Mouse (Mus musculus) limb, embryonic 13.5 days (tissue): ENCODE results near the gene Abcc8. TPM values are rescaled to one million over a fixed set of nuclear protein-coding genes. Genes with fewer than 3 reads are reported as not detected.

Experiments used
- ATAC-seq: fragments of 200-750 bp; cut with Nextera tagmentation; 2 replicates; pipeline ENCODE4 v1.8.0; 2017; ENCODE audit warnings: low read depth, moderate number of reproducible peaks, moderate TSS enrichment; ENCODE audit not compliant: low FRiP score
- H3K27ac ChIP-seq: fragments of 300-500 bp; sonication (generic); 2 replicates; pipeline ENCODE4 v1.5.1; 2015; ENCODE audit warnings: inconsistent platforms, mild to moderate bottlenecking, moderate library complexity
- H3K27me3 ChIP-seq: fragments of 300-500 bp; sonication (generic); 2 replicates; pipeline ENCODE4 v1.6.1; 2015; ENCODE audit warnings: mild to moderate bottlenecking, inconsistent platforms
- H3K36me3 ChIP-seq: fragments of 300-500 bp; sonication (generic); 2 replicates; pipeline ENCODE4 v1.6.1; 2015; ENCODE audit warnings: inconsistent platforms, mild to moderate bottlenecking, moderate library complexity
- H3K4me1 ChIP-seq: fragments of 300-500 bp; sonication (generic); 2 replicates; pipeline ENCODE4 v1.6.1; 2015; ENCODE audit warnings: inconsistent platforms
- H3K4me2 ChIP-seq: fragments of 300-500 bp; sonication (generic); replicated peaks from 2 replicates; pipeline ENCODE4 v1.6.1; 2015; ENCODE audit warnings: inconsistent platforms, mild to moderate bottlenecking, moderate library complexity
- H3K4me3 ChIP-seq: fragments of 300-500 bp; sonication (generic); 2 replicates; pipeline ENCODE4 v1.5.1; 2015; ENCODE audit warnings: moderate library complexity, mild to moderate bottlenecking, inconsistent platforms
- H3K9ac ChIP-seq: fragments of 300-500 bp; sonication (generic); 2 replicates; pipeline ENCODE4 v1.6.1; 2015; ENCODE audit warnings: mild to moderate bottlenecking, inconsistent platforms
- H3K9me3 ChIP-seq: fragments of 300-500 bp; sonication (generic); 2 replicates; pipeline ENCODE4 v1.6.1; 2016; ENCODE audit warnings: inconsistent platforms
- WGBS: fragments of 180-500 bp; shearing (Covaris S2); methylation state at CpG from one replicate; pipeline ENCODE4 v1.1.7; 2015; 5-methylcytosine and 5-hydroxymethylcytosine counted together
- polyA plus RNA-seq: library from polyadenylated mRNA; unstranded; fragments of >200 nt; fragmentation: Nextera tagmentation; extraction: Ambion mirVana; gene quantifications from 2 replicates; pipeline ENCODE4 v1.2.1, GENCODE M21; 2015

Gene Abcc8
- polyA plus RNA-seq, 1 experiment from 2014 or later: 1.1 TPM

GRCm38 (mm10) chr7:46125340-46125739 lies 54.5 kb downstream of the Abcc8 start:
- Histone ChIP-seq H3K36me3 (no peaks in the 10 kb centered on the region), H3K9me3 (no peaks in the 10 kb centered on the region), H3K4me3 (no peak overlapping the region), H3K27ac (no peak overlapping the region), H3K4me1 (no peaks in the 10 kb centered on the region; the same call in 1 of the 2 replicates), H3K4me2 (no peak overlapping the region), H3K27me3 (no peaks in the 10 kb centered on the region), H3K9ac (no peak overlapping the region)
- ATAC-seq: no peak
- WGBS: 88% methylated on average over 11 of the region's 11 CpGs

- no peaks in the 10 kb centered on the region; the same call in 1 of the 2 replicates for H3K4me1 ChIP-seq
- ATAC-seq: no peak
- 67% methylated on average over 6 of the region's 6 CpGs for WGBS
- no peak overlapping the region for H3K4me2 ChIP-seq
- H3K9ac ChIP-seq: no peak overlapping the region
- H3K36me3 ChIP-seq: no peaks in the 10 kb centered on the region
- no peak overlapping the region for H3K4me3 ChIP-seq
- H3K9me3 ChIP-seq: no peaks in the 10 kb centered on the region
- no peak overlapping the region for H3K27ac ChIP-seq
- no peaks in the 10 kb centered on the region for H3K27me3 ChIP-seq
These were observed 55.4 kb downstream of the Abcc8 start for GRCm38 (mm10) chr7:46124460-46124859.

GRCm38 (mm10) chr7:46122964-46123363 lies 56.9 kb downstream of the Abcc8 start:
- Histone ChIP-seq H3K9ac (no peak overlapping the region), H3K4me1 (no peaks in the 10 kb centered on the region; the same call in 1 of the 2 replicates), H3K4me3 (no peak overlapping the region), H3K27ac (no peak overlapping the region; the same call in 1 of the 2 replicates), H3K36me3 (no peaks in the 10 kb centered on the region), H3K27me3 (no peaks in the 10 kb centered on the region), H3K9me3 (no peaks in the 10 kb centered on the region), H3K4me2 (no peak overlapping the region)
- ATAC-seq: no peak
- WGBS: 33% methylated on average over 4 of the region's 4 CpGs

GRCm38 (mm10) chr7:46117035-46117434 lies 62.8 kb downstream of the Abcc8 start:
- no peak overlapping the region for H3K27ac ChIP-seq
- peaks cover 8% of the 10 kb centered on the region for H3K4me1 ChIP-seq
- no peak overlapping the region for H3K9ac ChIP-seq
- no peaks in the 10 kb centered on the region for H3K27me3 ChIP-seq
- H3K4me3 ChIP-seq: no peak overlapping the region
- no peak overlapping the region for H3K4me2 ChIP-seq
- no peaks in the 10 kb centered on the region for H3K9me3 ChIP-seq
- 92% methylated on average over 16 of the region's 16 CpGs for WGBS
- no peaks in the 10 kb centered on the region for H3K36me3 ChIP-seq
- ATAC-seq: no peak

GRCm38 (mm10) chr7:46116118-46116581 lies 63.7 kb downstream of the Abcc8 start:
- H3K27ac ChIP-seq: no peak overlapping the region
- no peaks in the 10 kb centered on the region for H3K9me3 ChIP-seq
- H3K27me3 ChIP-seq: no peaks in the 10 kb centered on the region
- ATAC-seq: no peak
- 42% methylated on average over 10 of the region's 10 CpGs for WGBS
- H3K4me1 ChIP-seq: peaks cover 15% of the 10 kb centered on the region
- no peak overlapping the region for H3K4me3 ChIP-seq
- no peak overlapping the region for H3K4me2 ChIP-seq
- H3K9ac ChIP-seq: no peak overlapping the region
- H3K36me3 ChIP-seq: no peaks in the 10 kb centered on the region

- H3K36me3 ChIP-seq: no peaks in the 10 kb centered on the region
- H3K27ac ChIP-seq: no peak overlapping the region
- WGBS: 69% methylated on average over 3 of the region's 3 CpGs
- H3K4me3 ChIP-seq: no peak overlapping the region
- no peak overlapping the region for H3K4me2 ChIP-seq
- H3K27me3 ChIP-seq: no peaks in the 10 kb centered on the region; the same call in 1 of the 2 replicates
- peaks cover 16% of the 10 kb centered on the region for H3K4me1 ChIP-seq
- no peak overlapping the region for H3K9ac ChIP-seq
- no peaks in the 10 kb centered on the region for H3K9me3 ChIP-seq
- no peak for ATAC-seq
These were observed 66.4 kb downstream of the Abcc8 start for GRCm38 (mm10) chr7:46113435-46113834.

- Histone ChIP-seq H3K9me3 (no peaks in the 10 kb centered on the region), H3K4me2 (no peak overlapping the region), H3K36me3 (no peaks in the 10 kb centered on the region), H3K4me1 (peaks cover 16% of the 10 kb centered on the region), H3K4me3 (no peak overlapping the region), H3K9ac (no peak overlapping the region), H3K27ac (no peak overlapping the region), H3K27me3 (no peaks in the 10 kb centered on the region; the same call in 1 of the 2 replicates)
- WGBS: 65% methylated on average over 6 of the region's 6 CpGs
- no peak for ATAC-seq
These were observed 67.9 kb downstream of the Abcc8 start for GRCm38 (mm10) chr7:46111938-46112337.

GRCm38 (mm10) chr7:46111212-46111817 lies 68.5 kb downstream of the Abcc8 start:
- Histone ChIP-seq H3K4me2 (no peak overlapping the region), H3K36me3 (no peaks in the 10 kb centered on the region), H3K4me1 (peaks cover 16% of the 10 kb centered on the region), H3K4me3 (no peak overlapping the region), H3K27ac (no peak overlapping the region), H3K9me3 (no peaks in the 10 kb centered on the region), H3K27me3 (no peaks in the 10 kb centered on the region; the same call in 1 of the 2 replicates), H3K9ac (no peak overlapping the region)
- 57% methylated on average over 15 of the region's 15 CpGs for WGBS
- ATAC-seq: no peak

GRCm38 (mm10) chr7:46110079-46110478 lies 69.8 kb downstream of the Abcc8 start:
- Histone ChIP-seq H3K4me2 (no peak overlapping the region), H3K36me3 (no peaks in the 10 kb centered on the region), H3K9me3 (no peaks in the 10 kb centered on the region), H3K27me3 (no peaks in the 10 kb centered on the region; the same call in 1 of the 2 replicates), H3K4me3 (no peak overlapping the region), H3K4me1 (peaks cover 16% of the 10 kb centered on the region), H3K27ac (no peak overlapping the region), H3K9ac (no peak overlapping the region)
- ATAC-seq: no peak
- WGBS: 55% methylated on average over 3 of the region's 3 CpGs

GRCm38 (mm10) chr7:46105484-46105883 lies 74.3 kb downstream of the Abcc8 start:
- Histone ChIP-seq H3K4me2 (no peak overlapping the region), H3K27me3 (peaks cover 10% of the 10 kb centered on the region), H3K9me3 (no peaks in the 10 kb centered on the region), H3K4me3 (no peak overlapping the region), H3K36me3 (no peaks in the 10 kb centered on the region), H3K9ac (no peak overlapping the region), H3K27ac (no peak overlapping the region), H3K4me1 (no peaks in the 10 kb centered on the region)
- WGBS: 90% methylated on average over 7 of the region's 7 CpGs
- ATAC-seq: no peak

GRCm38 (mm10) chr7:46104256-46104915 lies 75.4 kb downstream of the Abcc8 start:
- Histone ChIP-seq H3K36me3 (no peaks in the 10 kb centered on the region), H3K9me3 (no peaks in the 10 kb centered on the region), H3K4me2 (no peak overlapping the region), H3K4me1 (no peaks in the 10 kb centered on the region), H3K27ac (no peak overlapping the region), H3K27me3 (peaks cover 21% of the 10 kb centered on the region), H3K9ac (0 out of 2 replicates have a peak overlapping the region, but pooled peaks have one; percentile 8), H3K4me3 (no peak overlapping the region)
- no peak for ATAC-seq
- 84% methylated on average over 27 of the region's 27 CpGs for WGBS

- H3K36me3 ChIP-seq: no peaks in the 10 kb centered on the region
- no peak overlapping the region for H3K9ac ChIP-seq
- H3K4me1 ChIP-seq: no peaks in the 10 kb centered on the region
- H3K9me3 ChIP-seq: no peaks in the 10 kb centered on the region
- no peak overlapping the region for H3K4me3 ChIP-seq
- no peak for ATAC-seq
- H3K27me3 ChIP-seq: peaks cover 27% of the 10 kb centered on the region
- 67% methylated on average over 8 of the region's 8 CpGs for WGBS
- no peak overlapping the region for H3K4me2 ChIP-seq
- no peak overlapping the region for H3K27ac ChIP-seq
These were observed 76.1 kb downstream of the Abcc8 start for GRCm38 (mm10) chr7:46103771-46104170.
